44 mouse cellular contexts compared by ENCODE assay signal in the genomic region with DNA sequence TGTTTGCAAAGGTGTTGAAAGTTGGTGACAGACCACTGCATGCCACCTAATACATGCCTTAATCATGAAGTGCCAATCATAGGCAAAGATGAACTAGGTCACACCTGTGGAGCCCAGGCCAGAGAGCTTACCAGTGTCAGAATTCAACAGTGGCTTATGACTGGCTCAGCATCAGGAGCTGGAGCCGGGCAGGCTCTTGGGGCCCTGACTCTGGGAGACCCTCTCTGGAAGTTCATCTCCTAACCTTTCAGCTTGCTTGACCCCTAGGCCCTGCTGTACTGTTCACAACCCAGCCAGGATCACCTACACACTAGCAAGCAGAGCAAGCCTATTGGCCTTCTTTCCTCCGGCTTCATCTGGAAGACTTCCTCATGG. TPM values are rescaled to one million over a fixed set of nuclear protein-coding genes. Genes with fewer than 3 reads are reported as not detected.
"Had no signal": no experiment of that assay in that cellular context is flagged by ENCODE, and none has a peak within 500 bp of the region (broad histone marks: within the 10 kb centered on the region; RNA-seq: fewer than 3 reads in every experiment).

No protein-coding gene starts in this region.

- H3K27ac ChIP-seq: heart, embryonic 10.5 days; heart, embryonic 13.5 days; heart, embryonic 15.5 days; hindbrain, embryonic 10.5 days; hindbrain, embryonic 12.5 days; hindbrain, embryonic 13.5 days; hindbrain, embryonic 14.5 days; hindbrain, embryonic 15.5 days; hindbrain, postnatal 0 days; intestine, embryonic 15.5 days; kidney, postnatal 0 days; left cerebral cortex, adult 2 months had no signal

- H3K9ac ChIP-seq: heart, embryonic 12.5 days; heart, embryonic 13.5 days; heart, embryonic 15.5 days; hindbrain, embryonic 12.5 days; hindbrain, embryonic 13.5 days; hindbrain, embryonic 14.5 days; hindbrain, embryonic 15.5 days; intestine, embryonic 15.5 days; kidney, embryonic 15.5 days had no signal

- H3K4me2 ChIP-seq: heart, embryonic 11.5 days; heart, embryonic 12.5 days; heart, embryonic 13.5 days; heart, embryonic 15.5 days; hindbrain, embryonic 12.5 days; hindbrain, embryonic 13.5 days; hindbrain, embryonic 14.5 days; hindbrain, embryonic 15.5 days; intestine, embryonic 15.5 days; kidney, embryonic 15.5 days had no signal

- ATAC-seq: hindbrain, embryonic 16.5 days; hindbrain, postnatal 0 days; inflammation-experienced regulatory T-cells, adult 6 months; intestine, embryonic 15.5 days; intestine, embryonic 16.5 days; intestine, postnatal 0 days had no signal

- H3K4me3 ChIP-seq: heart, embryonic 10.5 days; heart, embryonic 12.5 days; heart, embryonic 13.5 days; heart, embryonic 15.5 days; hindbrain, embryonic 10.5 days; hindbrain, embryonic 12.5 days; hindbrain, embryonic 13.5 days; hindbrain, embryonic 15.5 days; intestine, embryonic 15.5 days; kidney, embryonic 15.5 days; left cerebral cortex, adult 2 months had no signal

- DNase-seq: heart, postnatal 36 days; heart, postnatal 4 days; kidney, adult 11 months; kidney, adult 18-20 months; kidney, adult 2 months; kidney, adult 8-10 months; kidney, adult 9 months; kidney, postnatal 14 days; kidney, postnatal 25 days; layer of hippocampus, adult 9-11 months; layer of hippocampus, postnatal 36 days had no signal

- H3K36me3 ChIP-seq: heart, embryonic 10.5 days; heart, embryonic 12.5 days; heart, embryonic 13.5 days; heart, embryonic 15.5 days; hindbrain, embryonic 10.5 days; hindbrain, embryonic 12.5 days; hindbrain, embryonic 13.5 days; hindbrain, embryonic 15.5 days; intestine, embryonic 15.5 days; kidney, embryonic 15.5 days had no signal

- H3K9me3 ChIP-seq: heart, embryonic 10.5 days; heart, embryonic 12.5 days; heart, embryonic 13.5 days; heart, embryonic 15.5 days; hindbrain, embryonic 10.5 days; hindbrain, embryonic 12.5 days; hindbrain, embryonic 13.5 days; hindbrain, embryonic 15.5 days; intestine, embryonic 15.5 days; kidney, embryonic 15.5 days had no signal

RNA-seq across cellular contexts. Expression of gene Hes2, which starts 21.8 kb away (rescaled TPM):
- total RNA-seq: heart, postnatal 10 days; heart, postnatal 14 days; heart, postnatal 25 days; heart, postnatal 36 days; heart, postnatal 4 days; hematopoietic stem cell, adult 5-6 weeks; hindbrain, postnatal 0 days; layer of hippocampus, adult 18-20 months; layer of hippocampus, adult 8-10 months; layer of hippocampus, postnatal 10 days; layer of hippocampus, postnatal 14 days; layer of hippocampus, postnatal 25 days; layer of hippocampus, postnatal 36 days; left cerebral cortex, adult 18-20 months; left cerebral cortex, adult 2 months had no signal
- polyA plus RNA-seq: heart, embryonic 10.5 days; heart, embryonic 12.5 days; heart, embryonic 13.5 days; heart, embryonic 14.5 days; heart, postnatal 0 days; hindbrain, embryonic 14.5 days; hindbrain, embryonic 15.5 days; hindbrain, embryonic 16.5 days; hindbrain, postnatal 0 days; inflammation-experienced regulatory T-cells, adult 6 months; intestine, embryonic 14.5 days; kidney, embryonic 14.5 days had no signal
